Mouse (Mus musculus) 3134 (cell line): Measurements from ENCODE around the gene Dmxl2.
A peak's percentile ranks its signal among the peaks of the same experiment; 100 is the strongest.

Experiments used
- DNase-seq: peaks from one replicate; pipeline ENCODE4 v3.0.0-alpha.2; 2011; ENCODE audit warnings: low spot score; ENCODE audit not compliant: insufficient read length; ENCODE audit errors: extremely low read depth

Dmxl2 gene

GRCm38 (mm10) chr9:54501453-54502110, at the start of gene Dmxl2:
Gene Dmxl2, minus strand, starts transcription at chr9:54501626.
- DNase-seq: peak; percentile 88

- DNase-seq: no peak
These were observed 48.0 kb upstream of the Dmxl2 start for GRCm38 (mm10) chr9:54549433-54549832.

- DNase-seq: no peak
These were observed 46.1 kb upstream of the Dmxl2 start for GRCm38 (mm10) chr9:54547536-54547935.

GRCm38 (mm10) chr9:54544954-54545315, 43.5 kb upstream of the Dmxl2 start:
- DNase-seq: no peak

- DNase-seq: no peak
These were observed 43.0 kb upstream of the Dmxl2 start for GRCm38 (mm10) chr9:54544212-54544953.

GRCm38 (mm10) chr9:54540801-54541200, 39.4 kb upstream of the Dmxl2 start:
- DNase-seq: no peak

- no peak for DNase-seq
These were observed 37.3 kb upstream of the Dmxl2 start, which contains the start of gene Sh2d7 for GRCm38 (mm10) chr9:54538684-54539083. Gene Sh2d7, plus strand, starts transcription at chr9:54538984.

DNA sequence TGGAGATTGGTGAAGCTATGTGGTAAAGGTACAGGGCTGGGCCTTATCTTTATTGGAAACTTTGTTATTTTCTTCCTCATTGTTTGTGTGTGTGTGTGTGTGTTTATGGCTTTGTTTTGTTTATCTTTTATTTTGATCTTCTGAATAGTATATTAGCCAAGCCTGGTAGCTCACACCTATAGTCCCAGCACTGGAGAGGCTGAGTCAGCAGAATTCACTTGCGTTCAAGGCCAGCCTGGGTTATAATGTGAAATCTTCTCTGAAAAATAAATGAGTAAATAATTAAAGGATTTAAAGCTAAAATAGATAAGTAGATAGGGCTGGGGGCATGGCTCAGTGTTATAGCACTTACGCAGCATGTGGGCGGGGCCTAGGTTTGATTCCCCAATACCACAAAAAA, 36.8 kb upstream of the Dmxl2 start:
- no peak for DNase-seq

GRCm38 (mm10) chr9:54537480-54537879, 36.1 kb upstream of the Dmxl2 start:
- DNase-seq: no peak

GRCm38 (mm10) chr9:54537030-54537429, 35.6 kb upstream of the Dmxl2 start:
- no peak for DNase-seq

GRCm38 (mm10) chr9:54536236-54536635, 34.8 kb upstream of the Dmxl2 start:
- no peak for DNase-seq

GRCm38 (mm10) chr9:54533975-54534374, 32.5 kb upstream of the Dmxl2 start:
- DNase-seq: no peak

DNA sequence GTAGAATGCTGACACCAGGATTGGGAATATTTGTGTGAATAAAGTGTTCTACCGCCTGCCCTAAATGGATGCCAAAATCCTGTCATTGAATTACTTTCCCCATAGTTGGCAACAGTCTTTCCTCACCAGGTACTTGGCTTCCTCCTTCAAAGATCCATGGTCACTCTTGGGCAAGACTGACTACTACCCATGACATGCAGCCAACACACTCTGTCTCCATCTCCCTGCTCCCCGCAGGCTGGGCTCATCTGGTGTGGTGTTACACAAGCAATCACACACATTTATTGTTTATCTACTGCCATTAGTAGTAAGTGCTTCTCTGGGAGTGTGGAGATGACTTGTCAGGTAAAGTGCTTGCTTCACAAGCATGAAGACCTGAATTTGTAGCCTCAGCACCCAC, 31.5 kb upstream of the Dmxl2 start:
- DNase-seq: no peak

- DNase-seq: no peak
These were observed 30.0 kb upstream of the Dmxl2 start for GRCm38 (mm10) chr9:54531421-54531820.

- no peak for DNase-seq
These were observed 29.4 kb upstream of the Dmxl2 start for GRCm38 (mm10) chr9:54530836-54531235.

GRCm38 (mm10) chr9:54529950-54530349, 28.5 kb upstream of the Dmxl2 start:
- DNase-seq: no peak

DNA sequence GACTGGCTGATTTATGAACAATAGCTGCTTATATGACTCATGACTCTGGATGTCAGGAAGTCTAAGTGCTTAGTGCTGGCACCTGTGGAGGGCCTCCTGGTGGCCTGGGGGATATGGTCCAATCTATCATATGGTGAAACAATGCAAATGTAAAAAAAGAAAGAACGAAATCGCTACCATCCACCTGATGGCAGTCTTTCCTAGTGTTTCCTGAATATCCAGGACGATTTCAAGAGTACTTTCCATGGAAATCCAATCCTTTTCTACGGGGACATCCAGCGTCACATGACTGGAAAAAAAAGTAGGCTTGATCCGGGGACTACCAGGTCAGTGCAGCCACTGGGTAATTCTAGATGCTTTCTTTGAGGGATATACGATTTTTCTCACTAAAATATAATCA, 26.3 kb upstream of the Dmxl2 start:
- no peak for DNase-seq

DNA sequence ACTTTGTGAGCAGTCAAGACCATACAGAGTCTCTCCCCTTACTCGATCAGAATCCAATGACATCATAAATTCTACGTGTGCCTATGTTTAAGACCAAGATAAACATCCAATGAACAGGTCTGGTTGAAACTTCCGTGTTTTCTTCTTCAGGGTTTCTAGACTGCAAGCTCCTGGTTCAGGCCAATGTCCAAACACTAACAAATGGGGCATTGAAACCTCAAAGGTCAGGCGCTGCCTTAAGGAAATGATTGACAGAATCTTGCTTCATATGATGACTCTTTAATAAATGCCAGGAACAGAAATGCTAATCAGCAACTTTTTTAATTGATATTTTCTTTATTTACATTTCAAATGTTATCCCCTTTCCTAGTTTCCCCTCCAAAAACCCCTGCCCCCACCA, 18.9 kb upstream of the Dmxl2 start:
- DNase-seq: no peak

- no peak for DNase-seq
These were observed 17.5 kb upstream of the Dmxl2 start for GRCm38 (mm10) chr9:54518921-54519320.

- no peak for DNase-seq
These were observed 14.6 kb upstream of the Dmxl2 start for GRCm38 (mm10) chr9:54515991-54516390.

DNA sequence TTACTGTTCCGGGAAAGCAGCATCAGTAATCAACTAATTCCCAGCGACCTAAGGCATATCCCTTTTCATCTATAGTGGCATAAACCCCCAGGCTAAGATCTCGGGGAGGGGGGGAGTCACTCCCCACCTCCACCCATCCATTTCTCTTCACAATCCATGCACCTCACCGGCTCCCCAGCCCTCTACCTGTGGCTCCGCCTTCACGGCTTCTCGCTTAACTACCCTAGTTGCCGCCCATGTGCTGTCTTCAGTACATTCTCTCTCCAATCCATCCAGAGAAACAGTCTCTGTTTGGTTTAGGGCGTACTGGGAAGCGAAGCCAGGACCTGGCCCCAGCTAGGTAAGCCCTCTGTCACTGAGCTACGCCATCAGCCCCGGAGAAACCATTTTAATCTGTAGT, 1.4 kb upstream of the Dmxl2 start:
- DNase-seq: no peak

DNA sequence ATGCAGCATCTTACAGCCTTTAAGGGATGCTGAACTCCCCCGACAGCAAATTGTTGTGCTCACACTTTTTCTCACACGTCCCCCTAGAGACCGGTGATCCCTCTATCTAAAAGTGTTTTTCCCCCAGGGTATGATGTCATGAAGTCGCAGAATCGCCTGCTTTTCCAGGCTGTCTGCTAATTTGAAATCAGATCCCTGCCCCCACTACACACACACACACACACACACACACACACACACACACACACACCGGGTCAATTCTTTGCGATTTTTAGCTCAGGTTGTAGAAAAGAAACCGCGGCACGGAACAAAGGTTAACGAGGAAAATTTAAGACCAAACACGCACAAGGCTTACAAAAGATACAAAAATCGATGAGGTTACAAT, 677 bp upstream of the Dmxl2 start:
- no peak for DNase-seq
